Mouse (Mus musculus) small intestine, adult 2 months (tissue): ENCODE measurements at regions not wholly inside any gene's neighbourhood (a gene's known extent, or its start where the extent isn't known, plus 50 kb on each side); places are given as distances from the start of the nearest gene placed in this dataset.
"Not testable (repeated sequence)": the region's sequence is repeated elsewhere in the genome, so short reads cannot be mapped to it uniquely, and the experiment has no call there.

Experiments
- H3K27ac ChIP-seq: fragments of 200-500 bp; 2 replicates; pipeline ENCODE4 v1.5.1; 2012; ENCODE audit warnings: low read depth, low read length, control low read depth, inconsistent platforms; ENCODE audit not compliant: insufficient read depth
- H3K27me3 ChIP-seq: fragments of 200-500 bp; 2 replicates; pipeline ENCODE4 v1.6.1; 2012; ENCODE audit warnings: mild to moderate bottlenecking, moderate library complexity, low read length, inconsistent platforms; ENCODE audit not compliant: control insufficient read depth, insufficient read depth
- H3K36me3 ChIP-seq: fragments of 200-500 bp; 2 replicates; pipeline ENCODE4 v1.6.1; 2012; ENCODE audit warnings: mild to moderate bottlenecking, low read length, control low read depth, inconsistent platforms; ENCODE audit not compliant: control insufficient read depth, insufficient read depth
- H3K4me1 ChIP-seq: fragments of 200-500 bp; 2 replicates; pipeline ENCODE4 v1.6.1; 2012; ENCODE audit warnings: low read length, inconsistent platforms, mixed read lengths; ENCODE audit not compliant: control insufficient read depth, insufficient read depth, insufficient read length
- H3K4me3 ChIP-seq: fragments of 200-500 bp; 2 replicates; pipeline ENCODE4 v1.5.1; 2012; ENCODE audit warnings: low read depth, mild to moderate bottlenecking, control low read depth, inconsistent platforms, low read length, moderate library complexity
- CTCF ChIP-seq: fragments of 200-500 bp; IDR thresholded peaks from 2 replicates; pipeline ENCODE4 v1.5.1; 2012; ENCODE audit warnings: low read depth, mild to moderate bottlenecking, control low read depth, inconsistent platforms, low read length, moderate library complexity, mixed read lengths; ENCODE audit not compliant: insufficient replicate concordance, insufficient read length; ENCODE audit errors: extremely low read depth
- POLR2A ChIP-seq: fragments of 200-500 bp; IDR thresholded peaks from 2 replicates; pipeline ENCODE4 v1.6.1; 2012; ENCODE audit warnings: low read depth, mild to moderate bottlenecking, control low read depth, inconsistent platforms, low read length, moderate library complexity
- WGBS: fragments of 180-500 bp; shearing (Covaris S2); methylation state at CpG from one replicate; pipeline ENCODE4 v1.1.7; 2018; 5-methylcytosine and 5-hydroxymethylcytosine counted together

DNA sequence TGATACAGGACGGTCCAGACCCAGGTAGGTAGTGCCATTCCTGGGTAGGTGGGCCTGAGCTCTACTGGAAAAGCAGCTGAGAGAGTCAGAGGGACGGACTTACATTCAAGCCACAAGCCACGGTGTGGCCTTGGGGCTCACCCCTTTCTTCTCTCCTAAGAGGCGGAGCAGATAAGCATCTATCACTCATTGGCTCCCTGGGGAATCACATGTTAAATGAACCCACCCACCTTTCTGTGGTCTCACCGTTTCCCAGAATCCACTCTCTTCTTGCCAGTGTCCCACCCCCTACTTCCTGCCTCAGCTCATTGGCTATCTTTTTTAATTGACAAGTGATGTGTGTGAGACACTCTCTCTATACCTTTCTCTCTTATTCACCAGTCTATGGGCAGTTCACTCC lies 127.8 kb upstream of the Ubl3 start:
- WGBS = 81% methylated on average over 5 of the region's 5 CpGs

DNA sequence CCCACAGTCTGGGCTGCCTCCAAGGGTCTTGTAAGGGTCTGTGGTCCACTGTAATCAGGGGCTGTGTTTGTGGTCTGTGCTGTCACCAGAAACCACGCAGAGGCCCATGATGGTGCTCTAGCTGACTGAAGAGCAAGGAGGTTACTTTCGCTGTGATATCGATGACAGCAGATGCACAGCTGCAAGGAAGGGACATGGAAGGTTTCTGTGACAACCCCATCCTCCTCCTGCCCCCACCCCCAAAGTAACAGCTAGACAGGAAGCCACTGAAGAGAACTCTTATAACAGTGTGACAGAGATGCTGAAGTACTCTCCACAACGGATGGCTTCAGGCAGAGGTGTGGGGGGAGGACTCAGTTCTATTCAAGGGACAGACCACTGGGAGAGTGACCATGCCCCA lies 127.0 kb upstream of the Ubl3 start:
- Histone ChIP-seq H3K36me3 (no peaks in the 10 kb centered on the region), H3K27me3 (no peaks in the 10 kb centered on the region), H3K27ac (no peak overlapping the region), H3K4me1 (no peaks in the 10 kb centered on the region; the same call in 1 of the 2 replicates), H3K4me3 (no peak overlapping the region)
- TF ChIP-seq POLR2A = no peak
- no peak for TF ChIP-seq CTCF
- 90% methylated on average over 4 of the region's 4 CpGs for WGBS

More for the DNA sequence above, 127.8 kb upstream of the Ubl3 start:
- Histone ChIP-seq H3K4me1 (no peaks in the 10 kb centered on the region; the same call in 1 of the 2 replicates), H3K4me3 (no peak overlapping the region), H3K27me3 (no peaks in the 10 kb centered on the region), H3K36me3 (no peaks in the 10 kb centered on the region), H3K27ac (no peak overlapping the region)
- TF ChIP-seq CTCF (no peak), POLR2A (no peak)

DNA sequence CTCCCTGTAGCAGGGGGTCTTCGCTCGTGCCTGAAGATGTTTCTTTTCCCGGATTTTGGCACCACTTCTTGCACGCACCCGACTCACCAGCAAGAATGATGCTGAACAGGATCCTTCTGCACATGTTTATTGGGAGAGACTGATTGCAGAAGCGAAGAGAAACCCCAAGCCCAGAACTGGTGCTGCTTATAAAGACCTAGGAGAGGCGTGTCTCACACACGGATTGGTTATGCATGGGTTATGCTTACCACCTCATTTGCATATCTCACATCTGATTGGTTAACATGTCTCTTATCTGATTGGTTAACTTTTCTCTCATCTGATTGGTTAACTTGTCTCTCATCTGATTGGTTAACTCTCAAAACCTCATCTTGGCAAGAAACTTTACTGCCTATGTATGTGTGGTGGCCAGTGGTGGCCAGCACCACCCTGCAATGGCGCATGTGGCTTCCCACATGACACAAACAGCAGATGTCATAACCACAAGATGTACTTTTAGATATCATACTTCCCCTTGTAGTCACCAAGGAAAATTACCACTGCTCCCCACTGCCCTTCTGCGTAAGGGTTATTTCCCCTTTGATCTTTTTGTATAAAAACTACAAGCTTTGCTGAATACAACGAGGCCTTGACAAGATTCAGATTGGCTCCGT lies 125.8 kb upstream of the Ubl3 start:
- H3K27me3 ChIP-seq, H3K4me3 ChIP-seq, H3K27ac ChIP-seq, H3K36me3 ChIP-seq, H3K4me1 ChIP-seq: not testable (repeated sequence)
- 90% methylated on average over 12 of the region's 12 CpGs for WGBS

GRCm38 (mm10) chr5:148674281-148674680 lies 121.7 kb upstream of the Ubl3 start:
- Histone ChIP-seq H3K27me3 (no peaks in the 10 kb centered on the region), H3K36me3 (no peaks in the 10 kb centered on the region), H3K4me3 (no peak overlapping the region), H3K4me1 (peaks cover 2% of the 10 kb centered on the region; the same call in 1 of the 2 replicates), H3K27ac (no peak overlapping the region)
- TF ChIP-seq CTCF (no peak), POLR2A (no peak)
- WGBS = 77% methylated on average over 12 of the region's 12 CpGs

GRCm38 (mm10) chr5:148662281-148662741 lies 109.7 kb upstream of the Ubl3 start:
- Histone ChIP-seq H3K27me3 (no peaks in the 10 kb centered on the region), H3K4me3 (no peak overlapping the region)
- 82% methylated on average over 15 of the region's 15 CpGs for WGBS

GRCm38 (mm10) chr5:148661120-148661519 lies 108.5 kb upstream of the Ubl3 start:
- Histone ChIP-seq H3K4me3 (no peak overlapping the region), H3K36me3 (no peaks in the 10 kb centered on the region), H3K27me3 (no peaks in the 10 kb centered on the region), H3K4me1 (no peaks in the 10 kb centered on the region), H3K27ac (no peak overlapping the region)
- TF ChIP-seq CTCF (peak; percentile 50; the same call in 1 of the 2 replicates), POLR2A (no peak)
- WGBS = 86% methylated on average over 4 of the region's 4 CpGs

More at GRCm38 (mm10) chr5:148662281-148662741, 109.7 kb upstream of the Ubl3 start:
- Histone ChIP-seq H3K4me1 (no peaks in the 10 kb centered on the region), H3K27ac (no peak overlapping the region), H3K36me3 (no peaks in the 10 kb centered on the region)
- TF ChIP-seq POLR2A = no peak
- TF ChIP-seq CTCF = no peak

GRCm38 (mm10) chr5:148657936-148658640 lies 105.5 kb upstream of the Ubl3 start:
- 66% methylated on average over 4 of the region's 4 CpGs for WGBS
- Histone ChIP-seq H3K27ac (no peak overlapping the region), H3K27me3 (no peaks in the 10 kb centered on the region), H3K36me3 (no peaks in the 10 kb centered on the region), H3K4me3 (no peak overlapping the region), H3K4me1 (no peaks in the 10 kb centered on the region)
- TF ChIP-seq POLR2A = no peak
- TF ChIP-seq CTCF = no peak
